Mouse (Mus musculus) A20 (cell line): ENCODE data around the gene Exoc8.

ENCODE experiments used
- DNase-seq: peaks from one replicate; pipeline ENCODE4 v3.0.0-alpha.2; 2011; ENCODE audit warnings: low read depth, low spot score

Gene Exoc8

DNA sequence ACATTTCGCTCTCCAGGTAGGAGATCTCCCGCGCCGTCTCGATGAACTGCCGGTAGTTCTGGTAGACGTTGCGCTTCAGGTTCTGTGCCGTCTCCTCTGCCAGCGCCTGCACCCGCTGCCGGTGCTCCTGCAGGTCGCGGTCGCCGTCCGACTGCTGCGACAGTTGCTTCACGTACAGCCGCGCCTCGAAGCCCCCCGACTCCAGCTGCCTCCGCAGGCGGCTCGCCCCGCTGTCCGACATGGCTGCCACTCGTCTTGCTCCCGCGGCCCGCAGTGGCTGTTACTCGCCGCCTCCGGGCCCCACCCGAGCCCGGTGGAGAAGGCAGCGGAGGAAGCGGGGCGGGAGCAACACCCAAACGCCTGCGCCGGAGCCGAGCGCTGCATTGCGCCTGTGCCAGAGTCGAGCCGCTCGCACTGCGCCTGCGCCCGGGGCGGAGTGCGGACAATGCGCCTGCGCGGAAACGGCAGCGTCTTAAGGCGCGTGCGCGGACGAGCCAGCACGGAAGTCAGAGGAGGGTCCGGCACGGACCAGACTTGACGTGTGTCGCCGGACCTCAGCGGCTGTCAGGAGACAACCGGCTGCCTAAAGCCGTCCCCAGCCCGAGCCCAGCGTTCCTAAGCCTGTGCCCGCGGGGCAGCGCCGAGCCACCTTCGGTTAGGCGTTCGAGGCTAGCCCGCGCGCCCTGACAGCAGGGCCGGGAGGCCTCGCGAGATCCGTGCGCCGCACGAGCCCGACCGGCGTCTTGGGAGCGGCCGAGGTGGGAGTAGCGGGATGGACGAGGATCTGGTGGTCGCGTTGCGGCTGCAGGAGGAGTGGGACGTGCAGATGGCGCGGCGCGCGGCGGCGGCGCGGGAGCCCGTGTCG, at the start of gene Exoc8, which contains the start of gene Sprtn:
Gene Exoc8 (minus strand): TSS at position 320 of the 865 bp plus-strand sequence.
Gene Sprtn (plus strand): TSS at position 501 of the 865 bp plus-strand sequence.
- peak; percentile 97 for DNase-seq

DNA sequence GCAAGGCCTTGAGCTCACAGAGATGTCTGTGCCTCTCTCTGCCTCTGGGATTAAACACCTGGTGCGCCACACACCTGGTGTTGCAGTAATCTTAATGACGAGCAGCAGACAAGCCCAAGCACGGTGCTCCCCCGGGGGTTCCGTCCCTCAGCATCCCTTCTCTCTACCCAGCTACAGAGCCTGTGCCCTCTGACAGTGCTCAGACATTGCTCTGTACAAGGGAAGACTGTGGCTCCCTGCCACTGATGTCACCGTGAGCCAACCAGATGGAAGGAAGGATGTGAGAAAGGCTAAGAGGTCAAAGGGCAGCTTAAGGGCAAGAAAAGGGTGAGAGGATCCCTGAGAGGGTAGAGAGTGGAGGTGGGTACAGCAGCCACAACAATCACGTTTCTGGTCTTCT, 46.9 kb upstream of the Exoc8 start:
- DNase-seq = no peak

DNA sequence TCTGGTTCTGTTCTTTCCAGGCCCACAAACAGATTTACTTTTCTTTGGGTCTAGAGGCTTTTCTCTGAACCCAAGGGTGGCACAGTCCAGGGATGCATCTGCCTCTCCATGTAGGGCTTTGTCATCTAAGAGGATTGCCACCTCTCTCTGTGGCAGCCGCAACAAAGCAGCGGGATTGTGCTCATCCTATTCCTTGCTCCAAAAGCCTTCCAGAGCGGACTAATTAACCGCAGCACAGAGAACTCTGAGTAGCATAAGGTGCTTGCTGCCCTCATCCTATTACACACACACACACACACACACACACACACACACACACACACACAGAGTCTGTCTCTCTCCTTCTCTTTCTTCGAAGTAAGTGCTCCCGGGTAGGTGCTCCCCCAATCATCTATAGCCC, 46.3 kb upstream of the Exoc8 start:
- DNase-seq = no peak

DNA sequence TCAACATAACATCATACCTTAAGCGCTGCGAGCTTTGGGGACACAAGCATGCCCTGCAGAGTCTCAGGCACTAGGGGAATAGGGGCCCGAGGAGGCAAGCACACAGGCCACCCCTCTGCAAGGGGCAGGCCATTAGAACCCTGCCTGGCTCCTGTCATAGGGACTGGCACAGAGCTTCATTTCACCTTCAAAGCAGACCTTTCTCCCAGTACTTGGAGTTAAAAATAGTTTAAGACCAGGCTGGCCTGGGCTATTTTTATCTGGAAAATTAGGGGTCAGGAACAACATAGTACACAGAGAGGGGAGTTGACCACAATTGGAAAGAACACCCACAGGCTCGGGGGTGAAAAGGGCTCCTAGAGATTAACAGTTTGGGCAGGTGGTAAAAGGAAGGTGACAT, 39.8 kb upstream of the Exoc8 start:
- DNase-seq = no peak

DNA sequence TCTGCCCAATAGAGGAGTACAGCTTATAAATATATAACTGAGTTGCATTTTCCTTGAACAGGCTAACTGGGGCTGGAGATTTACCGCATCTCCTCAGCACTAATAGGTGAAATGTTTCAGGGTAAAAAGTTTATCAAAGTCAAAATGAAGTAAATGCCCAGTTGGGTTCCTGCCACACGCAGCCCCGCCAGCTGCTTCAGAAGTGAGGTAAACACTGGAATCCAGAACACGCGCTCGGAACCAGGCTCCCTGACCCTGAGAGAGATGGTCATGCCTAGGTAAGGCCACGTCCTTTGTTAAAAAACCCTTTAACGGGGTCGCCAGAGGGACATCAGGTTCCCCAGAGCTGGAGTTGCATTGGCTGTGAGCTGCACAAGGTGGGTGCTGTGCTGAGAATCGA, 39.2 kb upstream of the Exoc8 start:
- no peak for DNase-seq

DNA sequence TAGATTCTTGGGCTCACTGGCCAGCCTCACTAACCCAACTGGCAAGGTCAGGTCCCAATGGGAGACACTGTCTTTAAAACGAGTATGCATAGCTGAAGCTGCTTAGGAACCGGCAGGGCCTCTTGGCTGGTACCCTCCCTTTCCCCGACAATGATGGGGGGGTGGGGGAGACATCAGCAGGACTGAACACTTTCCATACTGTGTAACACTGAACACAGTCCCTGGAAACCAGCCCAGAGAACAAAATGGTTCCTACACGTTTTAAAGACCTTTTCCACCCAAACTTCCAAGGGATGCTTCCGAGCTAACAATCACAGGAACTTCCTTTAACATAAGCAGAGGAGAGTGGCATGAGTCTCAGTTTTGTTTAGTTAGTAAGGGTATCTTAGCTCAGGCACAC, 37.6 kb upstream of the Exoc8 start:
- DNase-seq = no peak

DNA sequence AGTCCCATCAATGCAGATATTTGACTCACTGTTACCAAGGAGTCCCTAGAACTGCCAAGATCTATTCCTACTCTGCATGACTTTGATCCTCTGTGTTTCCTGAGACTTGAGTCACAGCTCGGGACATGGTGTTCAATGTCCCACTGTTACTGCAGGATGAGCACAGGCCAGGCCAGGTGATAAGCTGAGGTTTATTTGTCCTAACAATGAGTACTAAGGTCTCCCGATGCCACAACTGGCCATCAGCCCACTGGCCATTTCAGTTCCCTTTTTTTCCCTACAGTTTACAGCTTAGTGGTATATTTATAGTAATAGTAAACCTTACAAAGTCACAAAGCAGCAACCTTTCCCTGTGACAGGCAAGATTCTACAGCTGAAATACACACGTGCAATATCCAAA, 34.9 kb upstream of the Exoc8 start:
- DNase-seq = no peak

DNA sequence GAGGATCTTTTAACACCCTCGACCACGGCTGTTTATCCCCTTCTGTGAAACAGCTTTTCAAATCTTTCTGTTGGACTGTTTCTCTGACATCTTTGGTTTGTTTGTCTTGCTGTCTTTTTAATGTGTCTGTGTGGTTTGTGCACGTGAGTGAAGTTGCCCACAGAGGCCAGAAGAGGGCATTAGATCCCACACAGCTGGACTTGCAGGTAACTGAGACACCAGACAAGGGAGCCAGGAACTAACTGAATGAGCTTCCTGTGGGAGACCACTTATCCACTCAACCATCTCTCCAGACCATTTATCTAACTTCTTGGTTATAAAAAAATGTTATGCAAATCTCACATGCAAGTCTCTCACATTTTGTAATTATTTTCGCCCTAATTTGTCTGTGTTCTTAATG, 33.1 kb upstream of the Exoc8 start:
- no peak for DNase-seq

DNA sequence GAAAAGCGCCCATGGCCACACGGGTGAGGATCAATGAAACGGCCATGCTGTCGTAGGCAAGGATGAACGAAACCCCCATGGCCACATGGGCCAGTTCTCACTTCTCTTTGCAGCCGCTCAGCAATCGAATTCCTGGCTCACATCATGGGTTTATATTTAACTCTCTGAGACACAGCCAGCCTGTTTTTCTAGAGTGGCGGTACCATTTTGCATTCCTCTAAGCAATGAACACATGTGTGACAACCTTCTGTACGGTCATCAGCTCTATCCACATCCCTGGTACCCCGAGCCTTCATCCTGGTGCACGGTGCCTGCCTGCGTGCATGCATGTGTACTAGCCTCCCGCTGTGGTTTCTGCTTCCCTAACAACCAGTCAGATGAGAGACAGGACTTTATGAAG, 32.6 kb upstream of the Exoc8 start:
- no peak for DNase-seq

DNA sequence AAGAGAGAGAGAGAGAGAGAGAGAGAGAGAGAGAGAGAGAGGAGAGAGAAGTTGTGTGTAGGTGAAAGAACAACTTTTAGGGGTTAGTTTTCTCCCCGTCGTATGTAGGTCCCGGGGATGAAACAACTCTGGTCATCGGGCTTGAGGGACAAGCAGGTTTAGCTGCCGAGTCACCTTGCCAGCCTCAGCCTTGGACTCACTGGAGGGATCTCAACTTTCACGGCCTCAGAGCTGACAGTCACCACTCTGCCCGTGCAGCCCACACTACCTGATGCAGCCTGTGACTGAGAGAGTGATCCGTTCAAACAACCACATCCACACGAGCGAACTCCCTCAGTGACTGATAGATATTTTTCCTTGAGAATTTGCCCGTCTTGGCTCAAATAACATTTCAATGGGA, 31.5 kb upstream of the Exoc8 start:
- DNase-seq = no peak

DNA sequence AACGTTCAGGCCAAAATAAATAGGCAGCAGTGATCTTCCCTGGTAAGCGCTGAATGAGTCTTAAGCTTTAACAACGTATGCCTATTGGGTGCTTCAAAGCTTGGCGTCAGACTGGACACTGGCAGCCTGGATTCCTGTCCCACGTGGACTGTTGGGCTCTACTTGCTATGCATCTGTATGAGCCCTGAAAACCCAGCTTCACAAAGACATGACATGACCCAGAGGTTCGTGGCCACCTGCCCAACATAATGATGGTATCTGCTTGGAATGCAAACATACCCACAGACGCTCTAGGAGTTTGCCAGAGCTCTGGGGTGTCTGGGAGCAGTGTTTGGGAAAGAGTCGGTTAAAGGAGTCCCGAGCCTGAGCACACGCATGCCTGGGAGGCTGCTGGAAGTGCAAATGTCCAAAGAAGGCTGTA, 28.9 kb upstream of the Exoc8 start:
- DNase-seq = no peak

DNA sequence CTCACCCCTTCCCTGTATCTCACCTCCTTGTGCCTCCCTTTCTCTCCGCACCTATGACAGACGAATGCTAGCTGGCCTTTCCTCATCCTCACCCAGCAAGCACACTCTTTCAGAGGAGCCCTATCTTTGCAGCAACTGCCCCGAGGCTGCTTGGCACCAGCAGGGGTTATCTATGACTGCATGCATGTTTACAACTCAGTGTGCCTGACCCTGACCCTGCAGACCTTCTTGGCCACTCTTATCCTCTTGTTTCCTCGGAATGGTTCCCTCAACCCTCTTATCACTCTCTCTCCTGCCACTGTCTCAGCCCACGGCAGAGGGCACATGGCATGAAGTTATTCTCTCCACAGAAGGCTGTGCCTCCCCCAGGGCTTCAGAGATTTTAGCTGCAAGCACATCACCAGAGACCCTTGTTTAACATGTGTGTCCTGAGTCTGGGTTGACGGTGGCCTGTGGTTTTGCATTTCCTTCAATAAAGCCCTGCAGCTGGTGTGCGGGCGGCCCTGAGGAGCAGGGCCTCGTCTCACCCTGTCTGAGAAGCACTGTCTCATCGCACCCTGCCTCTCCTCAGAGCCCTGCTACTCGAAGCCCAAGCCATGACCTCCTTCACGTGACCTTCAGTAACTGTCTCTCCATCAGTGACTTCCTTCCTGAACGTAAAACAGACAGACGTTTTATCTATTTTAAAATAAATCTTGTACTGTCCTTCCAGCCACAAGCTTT, 28.2 kb upstream of the Exoc8 start:
- no peak for DNase-seq

DNA sequence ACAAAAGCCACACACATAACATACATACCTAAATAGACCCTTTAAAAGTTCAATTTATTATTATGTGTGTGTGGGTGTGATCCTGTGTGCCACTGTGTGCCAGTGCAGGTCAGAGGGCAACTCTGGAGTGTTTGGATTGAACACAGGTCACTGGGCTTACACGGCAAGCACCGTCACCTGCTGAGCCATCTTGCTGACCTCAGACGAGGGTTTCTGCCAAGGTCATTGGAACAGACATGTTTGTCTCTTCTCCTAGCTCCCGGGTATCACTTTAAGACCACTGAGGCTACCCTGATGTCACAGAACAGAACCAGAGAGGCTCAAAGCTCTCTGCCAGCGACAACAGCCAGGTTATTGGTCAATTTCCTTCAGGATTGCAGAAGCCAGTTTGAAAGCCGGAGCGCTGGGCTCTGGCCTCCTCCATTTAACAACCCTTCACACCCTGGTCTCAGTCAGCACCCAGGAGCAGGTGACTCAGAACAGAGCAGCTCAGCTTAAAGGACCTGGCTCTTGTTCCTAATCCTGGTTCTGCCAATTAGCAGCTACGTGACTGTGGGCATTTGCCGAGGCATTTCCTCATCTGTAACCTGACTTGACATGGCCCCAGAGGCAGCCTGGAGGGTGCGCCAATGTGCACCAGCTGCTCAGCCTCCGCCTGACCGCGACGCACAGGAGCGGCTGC, 26.6 kb upstream of the Exoc8 start:
- no peak for DNase-seq

DNA sequence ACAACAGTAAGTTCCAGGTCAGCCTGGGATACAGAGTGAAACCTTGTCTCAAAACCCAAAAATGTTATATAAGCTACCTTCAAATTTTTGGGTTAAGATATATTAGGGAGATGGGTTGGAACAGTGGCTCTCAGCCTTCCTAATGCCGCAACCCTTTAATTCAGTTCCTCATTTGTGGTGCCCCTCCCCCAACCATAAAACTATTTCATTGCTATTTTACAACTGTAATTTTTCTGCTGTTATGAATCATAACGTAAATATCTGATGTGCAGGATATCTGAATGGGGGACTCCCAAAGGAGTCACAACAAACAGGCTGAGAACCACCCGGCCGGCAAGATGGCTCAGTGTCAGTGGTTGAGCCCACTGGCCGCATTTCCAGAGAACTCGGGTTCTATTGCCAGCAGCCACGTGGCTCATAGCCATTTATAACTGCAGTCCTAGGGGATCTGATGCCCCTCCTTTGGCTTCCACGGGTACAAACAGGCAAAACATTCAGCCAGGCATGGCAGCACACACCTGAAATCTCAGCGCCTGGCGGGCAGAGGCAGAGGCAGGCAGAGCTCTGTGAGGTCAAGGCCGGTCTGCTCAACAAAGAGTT, 25.1 kb upstream of the Exoc8 start:
- peak; percentile 69 for DNase-seq

DNA sequence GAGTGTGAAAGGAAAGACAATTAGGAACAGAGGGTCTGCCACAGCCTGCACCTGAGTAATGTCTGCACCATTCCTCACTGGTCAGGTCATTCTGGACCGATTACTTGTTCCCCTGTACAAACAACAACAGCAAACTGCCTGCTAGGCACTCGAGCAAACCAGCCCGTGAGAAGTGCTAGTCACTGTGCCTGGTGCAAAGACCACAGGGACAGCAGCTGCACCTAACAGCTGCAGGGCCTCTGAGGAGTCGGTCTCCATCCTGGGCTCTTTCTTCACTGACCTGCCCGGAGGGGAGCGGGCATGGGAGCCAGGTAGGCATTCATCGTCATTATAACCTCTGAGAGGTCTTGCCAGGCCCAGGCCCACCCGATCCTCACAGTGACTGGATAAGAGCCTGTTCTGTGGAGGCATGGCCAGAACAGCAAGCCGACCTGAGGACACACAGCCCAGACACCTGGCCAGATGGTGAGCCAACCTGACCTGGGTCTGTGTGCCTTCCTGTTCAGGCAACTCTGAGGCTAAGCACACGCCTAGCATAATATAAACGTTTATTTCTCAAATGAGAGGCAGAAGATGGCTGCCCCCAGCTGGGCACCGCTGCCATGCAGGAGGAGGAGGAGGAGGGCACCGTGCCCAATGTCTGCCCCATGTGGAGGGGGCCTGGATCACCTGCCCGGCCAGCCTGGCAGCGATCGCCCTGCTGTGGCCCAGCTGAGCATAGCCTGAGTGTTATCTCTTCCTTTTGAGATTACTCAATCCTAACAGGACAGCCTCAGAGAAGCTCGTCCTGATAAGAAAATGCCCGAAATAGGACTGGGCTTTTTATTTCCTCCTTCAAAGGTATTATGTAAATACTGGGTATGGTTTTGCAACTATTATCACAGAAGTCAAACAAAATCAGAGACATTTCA, 24.1 kb upstream of the Exoc8 start:
- peak; percentile 41 for DNase-seq

DNA sequence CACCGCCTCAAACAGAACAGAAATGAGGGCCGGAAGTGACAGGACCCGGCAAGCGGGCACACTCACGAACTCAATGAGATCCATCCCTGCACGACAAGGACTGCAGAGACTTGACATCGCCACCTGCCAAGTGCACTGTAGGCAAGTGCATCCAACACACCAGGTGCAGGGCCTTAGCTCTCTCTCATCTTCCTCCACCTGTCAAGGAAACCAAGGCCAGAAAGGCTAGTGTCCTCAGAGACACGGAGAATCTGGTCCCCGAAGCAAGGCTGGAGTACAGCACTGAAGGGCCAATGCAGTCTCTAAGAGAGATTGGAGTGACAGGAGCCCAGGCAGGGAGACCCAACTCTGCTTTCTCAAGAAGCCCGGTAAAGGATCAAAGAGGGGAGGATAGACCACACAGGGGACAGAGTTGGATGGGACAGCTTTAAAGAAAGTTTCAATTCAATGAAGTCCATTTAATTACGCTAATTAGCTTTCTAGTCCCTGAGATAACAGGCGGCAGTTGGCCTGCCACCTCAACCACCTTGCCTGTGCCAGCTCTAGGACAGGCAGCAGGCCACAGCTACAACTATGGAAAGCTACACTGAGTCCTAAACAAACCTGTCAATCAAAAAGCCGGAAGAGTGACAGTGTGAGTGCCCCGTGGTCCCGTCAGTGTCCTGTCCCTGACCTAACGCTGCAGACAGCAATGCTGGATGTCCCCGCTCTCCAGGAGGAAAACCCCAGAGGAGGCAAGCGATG, 20.4 kb upstream of the Exoc8 start:
- DNase-seq = no peak

DNA sequence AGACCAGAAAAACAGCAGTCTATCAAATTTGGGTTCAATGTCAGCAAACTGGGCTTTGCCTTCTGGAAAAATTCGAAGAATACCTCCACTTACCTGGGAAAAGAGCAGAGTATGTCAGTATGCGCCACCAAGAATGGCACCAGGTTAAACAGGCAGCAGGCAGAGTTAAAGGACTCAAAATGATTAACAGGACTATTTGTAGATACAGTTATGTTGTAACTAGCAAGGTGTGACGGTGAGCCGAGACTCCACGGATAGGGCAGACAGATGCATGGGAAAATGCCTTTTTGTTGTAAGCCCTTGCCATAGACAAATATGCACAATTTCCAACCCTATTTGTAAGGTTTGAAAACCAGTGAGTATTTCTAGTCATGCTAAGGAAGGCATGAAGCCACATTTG, 16.6 kb upstream of the Exoc8 start:
- no peak for DNase-seq

DNA sequence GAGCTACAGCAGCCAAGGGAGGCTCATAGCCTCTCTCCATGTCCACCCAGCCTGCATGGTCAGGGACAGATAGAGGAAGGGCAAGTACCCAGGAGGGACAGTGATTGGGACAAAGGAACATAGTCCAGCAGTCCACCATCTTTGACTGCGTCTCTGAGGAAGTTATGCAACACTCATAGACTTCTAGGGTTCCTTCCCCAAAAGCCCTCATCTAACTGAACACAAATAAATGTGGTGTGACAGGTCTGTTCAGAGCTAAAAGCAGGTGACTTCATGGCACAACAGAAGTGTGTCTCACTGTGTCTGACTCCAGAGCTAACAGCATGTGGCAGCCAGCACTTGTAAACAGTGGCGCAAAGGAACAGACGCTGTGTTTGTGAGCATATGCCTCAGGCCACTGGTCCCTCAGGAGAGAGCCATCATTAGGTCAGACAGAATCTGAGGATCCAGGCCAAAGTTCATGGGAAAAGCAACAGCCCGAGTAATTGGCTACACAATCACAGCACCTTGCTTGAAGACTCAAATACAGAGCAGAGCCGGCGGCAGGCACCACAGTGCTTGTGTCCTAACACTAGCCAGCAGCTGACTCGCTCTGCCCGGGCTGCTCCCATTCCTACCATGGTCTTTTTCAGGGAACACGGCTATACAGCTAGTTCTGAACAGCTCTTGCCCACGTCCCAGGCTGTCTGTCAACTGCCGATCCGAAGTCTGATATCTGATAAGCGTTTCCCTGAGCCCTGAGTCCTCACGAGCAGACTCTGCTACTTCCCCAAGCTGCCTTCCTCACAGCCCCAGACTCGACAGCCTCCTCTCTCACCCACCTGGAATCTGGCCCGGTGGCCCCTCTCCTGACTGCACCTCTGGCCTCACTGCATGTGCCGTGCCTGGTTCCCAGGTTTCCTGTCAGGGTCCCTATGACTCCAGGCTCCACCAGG, 14.7 kb upstream of the Exoc8 start:
- DNase-seq = no peak

DNA sequence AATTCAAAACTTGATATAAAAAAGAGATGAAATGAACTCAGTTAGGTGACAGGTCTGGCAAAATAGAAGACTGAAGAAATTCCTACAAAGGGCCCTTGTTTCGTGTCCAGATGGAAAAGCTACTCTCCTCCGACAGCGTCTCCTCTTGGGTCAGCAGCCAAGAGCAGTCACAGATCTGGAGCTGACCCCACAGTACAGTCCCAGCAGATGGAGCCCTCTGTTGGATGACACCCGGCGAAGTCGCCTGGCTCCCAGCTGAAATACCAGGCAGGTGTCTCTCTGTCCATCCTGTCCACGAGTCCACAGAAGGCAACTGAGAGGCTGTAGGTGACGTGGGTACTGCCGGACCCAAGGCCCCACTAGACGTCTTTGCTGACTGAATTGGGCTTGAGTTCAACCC, 12.8 kb upstream of the Exoc8 start:
- DNase-seq = no peak
